Mouse (Mus musculus) heart, adult 2 months (tissue): Measurements from ENCODE around the gene Nbeal2. TPM values are rescaled to one million over a fixed set of nuclear protein-coding genes. Genes with fewer than 3 reads are reported as not detected.

Experiments
- DNase-seq, 2 experiments: peaks; one replicate each; pipeline ENCODE4 v3.0.0; 2021
- H3K27ac ChIP-seq: fragments of 200-600 bp; 2 replicates; pipeline ENCODE4 v1.8.1; 2022
- H3K27me3 ChIP-seq: fragments of 200-500 bp; 2 replicates; pipeline ENCODE4 v1.6.1; 2012; ENCODE audit warnings: mild to moderate bottlenecking, low read length, inconsistent platforms, mixed read lengths; ENCODE audit not compliant: control insufficient read depth, insufficient read depth
- H3K36me3 ChIP-seq: fragments of 200-500 bp; 2 replicates; pipeline ENCODE4 v1.6.1; 2012; ENCODE audit warnings: low read length, inconsistent platforms; ENCODE audit not compliant: control insufficient read depth, insufficient read depth
- H3K4me1 ChIP-seq: fragments of 200-500 bp; 2 replicates; pipeline ENCODE4 v1.6.1; 2011; ENCODE audit warnings: low read length; ENCODE audit not compliant: control insufficient read depth, insufficient read depth
- H3K4me3 ChIP-seq: fragments of 200-600 bp; 2 replicates; pipeline ENCODE4 v1.8.1; 2022
- H3K79me2 ChIP-seq: fragments of 200-500 bp; replicated peaks from 2 replicates; pipeline ENCODE4 v1.6.1; 2012; ENCODE audit warnings: mild to moderate bottlenecking, inconsistent platforms, low read length, moderate library complexity, mixed read lengths; ENCODE audit not compliant: control insufficient read depth, insufficient read depth
- H3K9ac ChIP-seq: fragments of 200-500 bp; 2 replicates; pipeline ENCODE4 v1.6.1; 2012; ENCODE audit warnings: low read depth, mild to moderate bottlenecking, control low read depth, inconsistent platforms, low read length, mixed read lengths
- CTCF ChIP-seq: fragments of 200-600 bp; IDR thresholded peaks from 2 replicates; pipeline ENCODE4 v1.8.1; 2022; ENCODE audit warnings: antibody characterized with exemption, mild to moderate bottlenecking, moderate library complexity
- EP300 ChIP-seq: fragments of 200-500 bp; IDR thresholded peaks from 2 replicates; pipeline ENCODE4 v1.6.1; 2011; ENCODE audit warnings: low read depth, low read length, control low read depth; ENCODE audit not compliant: insufficient read depth
- POLR2A ChIP-seq: fragments of 200-500 bp; IDR thresholded peaks from 2 replicates; pipeline ENCODE4 v1.6.1; 2011; ENCODE audit warnings: mild to moderate bottlenecking, low read depth, low read length, control low read depth; ENCODE audit not compliant: insufficient read depth
- WGBS: fragments of 180-500 bp; shearing (Covaris S2); methylation state at CpG from one replicate; pipeline ENCODE4 v1.1.7; 2018; 5-methylcytosine and 5-hydroxymethylcytosine counted together
- intact Hi-C: fragments of 180-260 bp; cut with DNase I; formaldehyde crosslinking; loops from one replicate; pipeline ENCODE4 v1.15.1; 2025
- microRNA-seq, 2 experiments: library from miRNA; unstranded; fragments of <30 nt; microRNA quantifications; one replicate each; pipeline ENCODE4 v1.2.0; 2021
- polyA plus RNA-seq: library from polyadenylated mRNA; depleted of rRNA; stranded (reverse); fragments of >200 nt; gene quantifications from 2 replicates; pipeline ENCODE4 v1.2.3, GENCODE M21; 2012; rRNA removed
- total RNA-seq, 2 experiments: library from RNA; stranded (reverse); gene quantifications; 2 replicates each; pipeline ENCODE4 v1.2.3; 2021

The Nbeal2 gene
- total and polyA plus RNA-seq, 3 experiments, result 7.6 to 18.4 (median 8.5) TPM

GRCm38 (mm10) chr9:110582161-110582560 is 71.8 kb downstream of the Nbeal2 start:
- Histone ChIP-seq H3K36me3 (peaks cover 3% of the 10 kb centered on the region), H3K27ac (no peak overlapping the region), H3K27me3 (no peaks in the 10 kb centered on the region), H3K79me2 (peaks cover 2% of the 10 kb centered on the region; the same call in 1 of the 2 replicates), H3K4me3 (no peak overlapping the region), H3K4me1 (peaks cover 2% of the 10 kb centered on the region; the same call in 1 of the 2 replicates), H3K9ac (no peak overlapping the region)
- 85% methylated on average over 2 of the region's 2 CpGs for WGBS
- TF ChIP-seq EP300 (no peak), CTCF (no peak), POLR2A (no peak)
- DNase-seq, result no peak
- intact Hi-C loops, result no loop called here

Small RNA genes lying within 50 kb of the gene (microRNA-seq; reads per million reads assigned to microRNA genes)
- 0 reads per million in 2 experiments for gene Mir8107

Other genes with a start within 250 kb of the Nbeal2 start
- 10 to 100 TPM; 12.9 to 15.2 TPM for gene Ptpn23, start 245.9 kb downstream of the Nbeal2 start, total RNA-seq
- gene Ptpn23, start 245.9 kb downstream of the Nbeal2 start, polyA plus RNA-seq, result 10.5 and 15.4 TPM in 2 replicates
- gene Ngp, start 234.4 kb downstream of the Nbeal2 start, total RNA-seq, result not detected
- 0.94 and 0.96 TPM in 2 replicates for gene Ngp, start 234.4 kb downstream of the Nbeal2 start, polyA plus RNA-seq
- gene Klhl18, start 177.5 kb downstream of the Nbeal2 start, total RNA-seq, result 10 to 100 TPM; 11.4 to 12.0 TPM
- gene Klhl18, start 177.5 kb downstream of the Nbeal2 start, polyA plus RNA-seq, result 13.0 and 18.2 TPM in 2 replicates
- gene Kif9, start 177.2 kb downstream of the Nbeal2 start, total RNA-seq, result under 1 TPM; 0.10 to 0.43 TPM
- gene Kif9, start 177.2 kb downstream of the Nbeal2 start, polyA plus RNA-seq, result 0.39 and 0.41 TPM in 2 replicates
- gene Setd2, start 121.6 kb downstream of the Nbeal2 start, total RNA-seq, result 10 to 100 TPM; 36.4 to 37.7 TPM
- 22.4 and 34.1 TPM in 2 replicates for gene Setd2, start 121.6 kb downstream of the Nbeal2 start, polyA plus RNA-seq
- gene Nradd, start 29.7 kb downstream of the Nbeal2 start, total RNA-seq, result 1 to 10 TPM; 1.3 to 1.4 TPM
- gene Nradd, start 29.7 kb downstream of the Nbeal2 start, polyA plus RNA-seq, result 2.7 and 2.9 TPM in 2 replicates
- 10 to 100 TPM; 54.1 to 66.1 TPM for gene Ccdc12, start 2.3 kb upstream of the Nbeal2 start, total RNA-seq
- 91.3 and 94.8 TPM in 2 replicates for gene Ccdc12, start 2.3 kb upstream of the Nbeal2 start, polyA plus RNA-seq
- gene Myl3, start 87.7 kb upstream of the Nbeal2 start, total RNA-seq, result over 10,000 TPM in 1 of 2 experiments, 1,000 to 10,000 TPM in 1; 9,326 to 11,139 TPM
- 9,227 and 12,279 TPM in 2 replicates for gene Myl3, start 87.7 kb upstream of the Nbeal2 start, polyA plus RNA-seq
- gene Pth1r, start 93.0 kb upstream of the Nbeal2 start, total RNA-seq, result 1 to 10 TPM; 6.0 to 7.0 TPM
- 10.3 and 12.6 TPM in 2 replicates for gene Pth1r, start 93.0 kb upstream of the Nbeal2 start, polyA plus RNA-seq
- gene Prss42, start 144.0 kb upstream of the Nbeal2 start, total RNA-seq, result not detected
- gene Prss42, start 144.0 kb upstream of the Nbeal2 start, polyA plus RNA-seq, result not detected in 2 replicates
- gene Prss44, start 159.8 kb upstream of the Nbeal2 start, total RNA-seq, result not detected
- 0.06 TPM in 1 of 2 replicates, not detected in the other for gene Prss44, start 159.8 kb upstream of the Nbeal2 start, polyA plus RNA-seq
- not detected for gene Prss43, start 172.5 kb upstream of the Nbeal2 start, total RNA-seq
- gene Prss43, start 172.5 kb upstream of the Nbeal2 start, polyA plus RNA-seq, result not detected in 2 replicates
- gene Prss45, start 180.4 kb upstream of the Nbeal2 start, total RNA-seq, result not detected
- gene Prss45, start 180.4 kb upstream of the Nbeal2 start, polyA plus RNA-seq, result 0.18 TPM in 1 of 2 replicates, not detected in the other
- not detected for gene Prss46, start 190.3 kb upstream of the Nbeal2 start, total RNA-seq
- gene Prss46, start 190.3 kb upstream of the Nbeal2 start, polyA plus RNA-seq, result 0.18 TPM in 1 of 2 replicates, not detected in the other
- not detected for gene Prss50, start 203.8 kb upstream of the Nbeal2 start, total RNA-seq
- gene Prss50, start 203.8 kb upstream of the Nbeal2 start, polyA plus RNA-seq, result not detected in 2 replicates
- gene Als2cl, start 225.7 kb upstream of the Nbeal2 start, total RNA-seq, result 10 to 100 TPM; 13.7 to 14.2 TPM
- 25.7 and 25.9 TPM in 2 replicates for gene Als2cl, start 225.7 kb upstream of the Nbeal2 start, polyA plus RNA-seq
- gene Tmie, start 226.0 kb upstream of the Nbeal2 start, total RNA-seq, result 1 to 10 TPM; 1.3 to 1.7 TPM
- gene Tmie, start 226.0 kb upstream of the Nbeal2 start, polyA plus RNA-seq, result 1.00 and 1.1 TPM in 2 replicates